Mouse (Mus musculus): Measurements from ENCODE around the gene Flna. TPM values are rescaled to one million over a fixed set of nuclear protein-coding genes. Genes with fewer than 3 reads are reported as not detected.

Gene Flna
- polyA plus RNA-seq, 1 experiment: 356 TPM

- no peaks in the 10 kb centered on the region for H3K4me1 ChIP-seq (ENCODE audit: control insufficient read depth, insufficient read depth, low read length)
- TF ChIP-seq POLR2A (IDR thresholded peaks at IDR 0.05; ENCODE audit: borderline replicate concordance, control insufficient read depth, low read depth, low read length) (no peak), CTCF (IDR thresholded peaks at IDR 0.05; ENCODE audit: control insufficient read depth, insufficient read depth, low read length) (no peak)
- no peak within 1 kb of the TSS for H3K4me3 ChIP-seq (replicated peaks; ENCODE audit: control insufficient read depth, low read depth, low read length)
- 83% methylated on average over 17 of the region's 17 CpGs for WGBS
- H3K27ac ChIP-seq (ENCODE audit: control insufficient read depth, insufficient read depth, low read depth, low read length, poor library complexity): no peak within 1 kb of the TSS
These were observed 72.7 kb downstream of the Flna start, which contains the start of gene Tktl1 for GRCm38 (mm10) chrX:74176959-74177358. TSS of gene Tktl1 (plus strand) at chrX:74177259.

Other genes starting within 250 kb of the Flna start
- gene Irak1, start 225.9 kb downstream of the Flna start, polyA plus RNA-seq (2011; ENCODE audit: insufficient read depth, insufficient read length, low replicate concordance, missing spikeins): 41.4 and 97.5 TPM in 2 replicates
- not detected in 2 replicates for gene Opn1mw, start 122.4 kb downstream of the Flna start, polyA plus RNA-seq (2011; ENCODE audit: insufficient read depth, insufficient read length, low replicate concordance, missing spikeins)
- gene Mecp2, start 114.5 kb downstream of the Flna start, polyA plus RNA-seq (2011; ENCODE audit: insufficient read depth, insufficient read length, low replicate concordance, missing spikeins): 13.2 and 15.1 TPM in 2 replicates
- gene Tex28, start 82.0 kb downstream of the Flna start, polyA plus RNA-seq (2011; ENCODE audit: insufficient read depth, insufficient read length, low replicate concordance, missing spikeins): not detected in 2 replicates
- not detected in 2 replicates for gene Tktl1, start 72.6 kb downstream of the Flna start, polyA plus RNA-seq (2011; ENCODE audit: insufficient read depth, insufficient read length, low replicate concordance, missing spikeins)
- 34.6 and 51.7 TPM in 2 replicates for gene Emd, start 4.9 kb upstream of the Flna start, polyA plus RNA-seq (2011; ENCODE audit: insufficient read depth, insufficient read length, low replicate concordance, missing spikeins)
- gene Rpl10, start 21.0 kb upstream of the Flna start, polyA plus RNA-seq (2011; ENCODE audit: insufficient read depth, insufficient read length, low replicate concordance, missing spikeins): 68.3 and 79.6 TPM in 2 replicates
- 32.4 and 58.0 TPM in 2 replicates for gene Taz, start 32.1 kb upstream of the Flna start, polyA plus RNA-seq (2011; ENCODE audit: insufficient read depth, insufficient read length, low replicate concordance, missing spikeins)
- 16.4 and 21.5 TPM in 2 replicates for gene Dnase1l1, start 32.5 kb upstream of the Flna start, polyA plus RNA-seq (2011; ENCODE audit: insufficient read depth, insufficient read length, low replicate concordance, missing spikeins)
- 154 and 166 TPM in 2 replicates for gene Atp6ap1, start 47.3 kb upstream of the Flna start, polyA plus RNA-seq (2011; ENCODE audit: insufficient read depth, insufficient read length, low replicate concordance, missing spikeins)
- gene Gdi1, start 55.2 kb upstream of the Flna start, polyA plus RNA-seq (2011; ENCODE audit: insufficient read depth, insufficient read length, low replicate concordance, missing spikeins): 87.5 and 157 TPM in 2 replicates
- 38.8 and 61.0 TPM in 2 replicates for gene Fam50a, start 63.2 kb upstream of the Flna start, polyA plus RNA-seq (2011; ENCODE audit: insufficient read depth, insufficient read length, low replicate concordance, missing spikeins)
- 3.6 TPM in 2 replicates for gene Plxna3, start 79.2 kb upstream of the Flna start, polyA plus RNA-seq (2011; ENCODE audit: insufficient read depth, insufficient read length, low replicate concordance, missing spikeins)
- 39.5 and 58.6 TPM in 2 replicates for gene Lage3, start 103.8 kb upstream of the Flna start, polyA plus RNA-seq (2011; ENCODE audit: insufficient read depth, insufficient read length, low replicate concordance, missing spikeins)
- gene Ubl4a, start 123.4 kb upstream of the Flna start, polyA plus RNA-seq (2011; ENCODE audit: insufficient read depth, insufficient read length, low replicate concordance, missing spikeins): 27.2 and 35.6 TPM in 2 replicates
- gene Slc10a3, start 123.5 kb upstream of the Flna start, polyA plus RNA-seq (2011; ENCODE audit: insufficient read depth, insufficient read length, low replicate concordance, missing spikeins): 2.7 TPM in 2 replicates
- 3.6 and 9.1 TPM in 2 replicates for gene Fam3a, start 143.5 kb upstream of the Flna start, polyA plus RNA-seq (2011; ENCODE audit: insufficient read depth, insufficient read length, low replicate concordance, missing spikeins)
- gene Ikbkg, start 143.5 kb upstream of the Flna start, polyA plus RNA-seq (2011; ENCODE audit: insufficient read depth, insufficient read length, low replicate concordance, missing spikeins): 11.6 and 11.7 TPM in 2 replicates
- 20.9 and 33.4 TPM in 2 replicates for gene G6pdx, start 179.4 kb upstream of the Flna start, polyA plus RNA-seq (2011; ENCODE audit: insufficient read depth, insufficient read length, low replicate concordance, missing spikeins)
- not detected in 2 replicates for gene Gm6880, start 231.6 kb upstream of the Flna start, polyA plus RNA-seq (2011; ENCODE audit: insufficient read depth, insufficient read length, low replicate concordance, missing spikeins)